Mouse (Mus musculus): ENCODE results near the gene Atox1. TPM values are rescaled to one million over a fixed set of nuclear protein-coding genes. Genes with fewer than 3 reads are reported as not detected.

Atox1 gene
- polyA plus RNA-seq, 1 experiment from 2014 or later = 224 TPM

GRCm38 (mm10) chr11:55460559-55461018 lies 450 bp downstream of the Atox1 start:
- peak overlapping the region; percentile 65 for H3K9ac ChIP-seq (ENCODE audit: low read length)
- peak overlapping the region; percentile 91 for H3K4me2 ChIP-seq
- H3K27me3 ChIP-seq (ENCODE audit: control insufficient read depth, insufficient read depth, low read length) = no peaks in the 10 kb centered on the region
- no peaks in the 10 kb centered on the region for H3K36me3 ChIP-seq (ENCODE audit: control insufficient read depth, insufficient read depth, low read length)
- peak; percentile 85 for DNase-seq (ENCODE audit: low spot score, missing footprints)
- peaks cover 6% of the 10 kb centered on the region; the same call in 1 of the 2 replicates for H3K4me1 ChIP-seq (ENCODE audit: control insufficient read depth, insufficient read depth, low read length)
- peak; percentile 75 for ATAC-seq (ENCODE audit: low FRiP score)
- no peak overlapping the region for H3K27ac ChIP-seq (ENCODE audit: low read depth, low read length)
- 2% methylated on average over 17 of the region's 17 CpGs for WGBS
- peak overlapping the region; percentile 61 for H3K4me3 ChIP-seq (ENCODE audit: low read depth, low read length)
- H3K9me3 ChIP-seq (ENCODE audit: control insufficient read depth, low read length) = no peaks in the 10 kb centered on the region

GRCm38 (mm10) chr11:55459850-55460558 lies 1.0 kb downstream of the Atox1 start:
- H3K4me3 ChIP-seq (ENCODE audit: low read depth, low read length) = peak overlapping the region; percentile 61
- peak; percentile 75 for DNase-seq (ENCODE audit: low spot score, missing footprints)
- no peaks in the 10 kb centered on the region for H3K9me3 ChIP-seq (ENCODE audit: control insufficient read depth, low read length)
- ATAC-seq (ENCODE audit: low FRiP score) = no peak
- WGBS = 29% methylated on average over 3 of the region's 3 CpGs
- H3K27me3 ChIP-seq (ENCODE audit: control insufficient read depth, insufficient read depth, low read length) = no peaks in the 10 kb centered on the region
- H3K36me3 ChIP-seq (ENCODE audit: control insufficient read depth, insufficient read depth, low read length) = no peaks in the 10 kb centered on the region
- peak overlapping the region; percentile 91 for H3K4me2 ChIP-seq
- no peak overlapping the region for H3K27ac ChIP-seq (ENCODE audit: low read depth, low read length)
- H3K9ac ChIP-seq (ENCODE audit: low read length) = peak overlapping the region; percentile 65
- peaks cover 6% of the 10 kb centered on the region; the same call in 1 of the 2 replicates for H3K4me1 ChIP-seq (ENCODE audit: control insufficient read depth, insufficient read depth, low read length)

- DNase-seq (ENCODE audit: low spot score, missing footprints) = no peak
- H3K4me1 ChIP-seq (ENCODE audit: control insufficient read depth, insufficient read depth, low read length) = peaks cover 6% of the 10 kb centered on the region; the same call in 1 of the 2 replicates
- H3K27me3 ChIP-seq (ENCODE audit: control insufficient read depth, insufficient read depth, low read length) = no peaks in the 10 kb centered on the region
- H3K9ac ChIP-seq (ENCODE audit: low read length) = no peak overlapping the region
- no peak for ATAC-seq (ENCODE audit: low FRiP score)
- no peaks in the 10 kb centered on the region for H3K36me3 ChIP-seq (ENCODE audit: control insufficient read depth, insufficient read depth, low read length)
- WGBS = 55% methylated on average over 4 of the region's 4 CpGs
- H3K4me3 ChIP-seq (ENCODE audit: low read depth, low read length) = no peak overlapping the region
- H3K9me3 ChIP-seq (ENCODE audit: control insufficient read depth, low read length) = no peaks in the 10 kb centered on the region
- H3K27ac ChIP-seq (ENCODE audit: low read depth, low read length) = no peak overlapping the region
- no peak overlapping the region for H3K4me2 ChIP-seq
Measured at GRCm38 (mm10) chr11:55458501-55458900, 2.5 kb downstream of the Atox1 start.

GRCm38 (mm10) chr11:55455166-55455565 lies 5.9 kb downstream of the Atox1 start:
- Histone ChIP-seq H3K36me3 (ENCODE audit: control insufficient read depth, insufficient read depth, low read length) (no peaks in the 10 kb centered on the region), H3K9me3 (ENCODE audit: control insufficient read depth, low read length) (no peaks in the 10 kb centered on the region), H3K4me1 (ENCODE audit: control insufficient read depth, insufficient read depth, low read length) (peaks cover 3% of the 10 kb centered on the region; the same call in 1 of the 2 replicates), H3K27ac (ENCODE audit: low read depth, low read length) (no peak overlapping the region), H3K9ac (ENCODE audit: low read length) (no peak overlapping the region), H3K27me3 (ENCODE audit: control insufficient read depth, insufficient read depth, low read length) (no peaks in the 10 kb centered on the region), H3K4me3 (ENCODE audit: low read depth, low read length) (no peak overlapping the region), H3K4me2 (no peak overlapping the region)
- DNase-seq (ENCODE audit: low spot score, missing footprints) (no peak), ATAC-seq (ENCODE audit: low FRiP score) (no peak)
- WGBS = 65% methylated on average over 2 of the region's 2 CpGs

GRCm38 (mm10) chr11:55453640-55454039 lies 7.4 kb downstream of the Atox1 start:
- Histone ChIP-seq H3K9ac (ENCODE audit: low read length) (no peak overlapping the region), H3K27ac (ENCODE audit: low read depth, low read length) (no peak overlapping the region), H3K27me3 (ENCODE audit: control insufficient read depth, insufficient read depth, low read length) (no peaks in the 10 kb centered on the region), H3K4me3 (ENCODE audit: low read depth, low read length) (no peak overlapping the region), H3K9me3 (ENCODE audit: control insufficient read depth, low read length) (no peaks in the 10 kb centered on the region), H3K4me2 (no peak overlapping the region), H3K36me3 (ENCODE audit: control insufficient read depth, insufficient read depth, low read length) (no peaks in the 10 kb centered on the region; the same call in 1 of the 2 replicates), H3K4me1 (ENCODE audit: control insufficient read depth, insufficient read depth, low read length) (no peaks in the 10 kb centered on the region)
- WGBS = 95% methylated on average over 4 of the region's 4 CpGs
- no peak for ATAC-seq (ENCODE audit: low FRiP score)
- no peak for DNase-seq (ENCODE audit: low spot score, missing footprints)

- Histone ChIP-seq H3K27ac (ENCODE audit: low read depth, low read length) (no peak overlapping the region), H3K4me3 (ENCODE audit: low read depth, low read length) (no peak overlapping the region), H3K36me3 (ENCODE audit: control insufficient read depth, insufficient read depth, low read length) (no peaks in the 10 kb centered on the region; the same call in 1 of the 2 replicates), H3K4me1 (ENCODE audit: control insufficient read depth, insufficient read depth, low read length) (no peaks in the 10 kb centered on the region), H3K27me3 (ENCODE audit: control insufficient read depth, insufficient read depth, low read length) (no peaks in the 10 kb centered on the region), H3K9me3 (ENCODE audit: control insufficient read depth, low read length) (no peaks in the 10 kb centered on the region), H3K4me2 (no peak overlapping the region), H3K9ac (ENCODE audit: low read length) (no peak overlapping the region)
- no peak for ATAC-seq (ENCODE audit: low FRiP score)
- 80% methylated on average over 4 of the region's 4 CpGs for WGBS
- DNase-seq (ENCODE audit: low spot score, missing footprints) = peak; percentile 47
Measured at GRCm38 (mm10) chr11:55450311-55450710, 10.7 kb downstream of the Atox1 start.

- no peaks in the 10 kb centered on the region for H3K27me3 ChIP-seq (ENCODE audit: control insufficient read depth, insufficient read depth, low read length)
Measured at GRCm38 (mm10) chr11:55449531-55449930, 11.5 kb downstream of the Atox1 start.

GRCm38 (mm10) chr11:55446579-55446978 lies 14.5 kb downstream of the Atox1 start:
- WGBS = 27% methylated on average over 4 of the region's 4 CpGs
- Histone ChIP-seq H3K9me3 (ENCODE audit: control insufficient read depth, low read length) (no peaks in the 10 kb centered on the region), H3K27me3 (ENCODE audit: control insufficient read depth, insufficient read depth, low read length) (no peaks in the 10 kb centered on the region), H3K9ac (ENCODE audit: low read length) (no peak overlapping the region), H3K36me3 (ENCODE audit: control insufficient read depth, insufficient read depth, low read length) (no peaks in the 10 kb centered on the region; the same call in 1 of the 2 replicates), H3K4me3 (ENCODE audit: low read depth, low read length) (no peak overlapping the region), H3K4me1 (ENCODE audit: control insufficient read depth, insufficient read depth, low read length) (no peaks in the 10 kb centered on the region), H3K4me2 (no peak overlapping the region), H3K27ac (ENCODE audit: low read depth, low read length) (no peak overlapping the region)
- peak; percentile 64; the same call in 1 of the 2 replicates for ATAC-seq (ENCODE audit: low FRiP score)
- peak; percentile 98 for DNase-seq (ENCODE audit: low spot score, missing footprints)

More at GRCm38 (mm10) chr11:55449531-55449930, 11.5 kb downstream of the Atox1 start:
- DNase-seq (ENCODE audit: low spot score, missing footprints) (peak; percentile 49), ATAC-seq (ENCODE audit: low FRiP score) (no peak)
- 88% methylated on average over 7 of the region's 7 CpGs for whole genome bisulfite sequencing
- no peaks in the 10 kb centered on the region; the same call in 1 of the 2 replicates for H3K36me3 ChIP-seq (ENCODE audit: control insufficient read depth, insufficient read depth, low read length)
- no peaks in the 10 kb centered on the region for H3K4me1 ChIP-seq (ENCODE audit: control insufficient read depth, insufficient read depth, low read length)
- no peak overlapping the region for H3K9ac ChIP-seq (ENCODE audit: low read length)
- H3K9me3 ChIP-seq (ENCODE audit: control insufficient read depth, low read length) = no peaks in the 10 kb centered on the region
- H3K27ac ChIP-seq (ENCODE audit: low read depth, low read length) = no peak overlapping the region
- no peak overlapping the region for H3K4me3 ChIP-seq (ENCODE audit: low read depth, low read length)
- H3K4me2 ChIP-seq = no peak overlapping the region

GRCm38 (mm10) chr11:55444772-55445171 lies 16.3 kb downstream of the Atox1 start:
- ATAC-seq (ENCODE audit: low FRiP score) = no peak
- no peak overlapping the region for H3K4me2 ChIP-seq
- no peaks in the 10 kb centered on the region for H3K4me1 ChIP-seq (ENCODE audit: control insufficient read depth, insufficient read depth, low read length)
- H3K27ac ChIP-seq (ENCODE audit: low read depth, low read length) = no peak overlapping the region
- H3K4me3 ChIP-seq (ENCODE audit: low read depth, low read length) = no peak overlapping the region
- H3K9ac ChIP-seq (ENCODE audit: low read length) = no peak overlapping the region
- DNase-seq (ENCODE audit: low spot score, missing footprints) = peak; percentile 99
- 12% methylated on average over 1 of the region's 1 CpGs for WGBS
- H3K27me3 ChIP-seq (ENCODE audit: control insufficient read depth, insufficient read depth, low read length) = no peaks in the 10 kb centered on the region
- no peaks in the 10 kb centered on the region for H3K9me3 ChIP-seq (ENCODE audit: control insufficient read depth, low read length)
- H3K36me3 ChIP-seq (ENCODE audit: control insufficient read depth, insufficient read depth, low read length) = no peaks in the 10 kb centered on the region; the same call in 1 of the 2 replicates
